Mouse (Mus musculus) layer of hippocampus, adult 18-20 months (tissue): ENCODE measurements around the gene Flywch1. TPM values are rescaled to one million over a fixed set of nuclear protein-coding genes. Genes with fewer than 3 reads are reported as not detected.
A peak's percentile ranks its signal among the peaks of the same experiment; 100 is the strongest.
"Not testable (repeated sequence)": the region's sequence is repeated elsewhere in the genome, so short reads cannot be mapped to it uniquely, and the experiment has no call there.

ENCODE experiments used
- DNase-seq, 2 experiments: peaks; one replicate each; pipeline ENCODE4 v3.0.0; 2022; ENCODE audit warnings: low spot score in 2 of 2
- total RNA-seq, 2 experiments: library from RNA; stranded (reverse); gene quantifications; 2 replicates each; pipeline ENCODE4 v1.2.3; 2021

The Flywch1 gene
- total RNA-seq, 2 experiments from 2014 or later: 390 to 405 TPM

- no peak for DNase-seq
Observed at GRCm38 (mm10) chr17:23783352-23783751, 11.9 kb upstream of the Flywch1 start.

GRCm38 (mm10) chr17:23778447-23778846, 7.0 kb upstream of the Flywch1 start:
- DNase-seq: no peak

- DNase-seq: no peak
Observed at GRCm38 (mm10) chr17:23777141-23777540, 5.7 kb upstream of the Flywch1 start.

- DNase-seq: no peak
Observed at GRCm38 (mm10) chr17:23776216-23776615, 4.8 kb upstream of the Flywch1 start.

- peak; percentile 37 to 85 for DNase-seq
Observed at GRCm38 (mm10) chr17:23774090-23774489, 2.7 kb upstream of the Flywch1 start.

GRCm38 (mm10) chr17:23773676-23774075, 2.3 kb upstream of the Flywch1 start:
- no peak for DNase-seq

GRCm38 (mm10) chr17:23772219-23772556, 786 bp upstream of the Flywch1 start:
- DNase-seq: not testable (repeated sequence)

GRCm38 (mm10) chr17:23770896-23771283, 512 bp downstream of the Flywch1 start:
- DNase-seq: peak; percentile 35 to 51

- no peak for DNase-seq
Observed at GRCm38 (mm10) chr17:23770493-23770892, 909 bp downstream of the Flywch1 start.

GRCm38 (mm10) chr17:23762976-23763375, 8.4 kb downstream of the Flywch1 start:
- DNase-seq: no peak

GRCm38 (mm10) chr17:23761155-23761554, 10.2 kb downstream of the Flywch1 start:
- no peak for DNase-seq

GRCm38 (mm10) chr17:23760231-23760630, 11.2 kb downstream of the Flywch1 start:
- DNase-seq: no peak

- no peak for DNase-seq
Observed at GRCm38 (mm10) chr17:23758801-23759200, 12.6 kb downstream of the Flywch1 start.

- no peak for DNase-seq
Observed at GRCm38 (mm10) chr17:23757581-23757980, 13.8 kb downstream of the Flywch1 start.

GRCm38 (mm10) chr17:23755689-23756088, 15.7 kb downstream of the Flywch1 start:
- DNase-seq: no peak

- no peak for DNase-seq
Observed at GRCm38 (mm10) chr17:23749400-23750191, 21.8 kb downstream of the Flywch1 start.

- peak; percentile 52 to 87 for DNase-seq
Observed at GRCm38 (mm10) chr17:23748631-23749391, 22.6 kb downstream of the Flywch1 start.

- no peak for DNase-seq
Observed at GRCm38 (mm10) chr17:23748026-23748425, 23.4 kb downstream of the Flywch1 start.

GRCm38 (mm10) chr17:23747471-23747870, 23.9 kb downstream of the Flywch1 start:
- no peak for DNase-seq

- DNase-seq: no peak
Observed at GRCm38 (mm10) chr17:23746767-23747166, 24.6 kb downstream of the Flywch1 start.

GRCm38 (mm10) chr17:23746311-23746710, 25.1 kb downstream of the Flywch1 start:
- no peak for DNase-seq
